Mouse (Mus musculus): ENCODE measurements around the gene Rcor2.

Gene Rcor2

DNA sequence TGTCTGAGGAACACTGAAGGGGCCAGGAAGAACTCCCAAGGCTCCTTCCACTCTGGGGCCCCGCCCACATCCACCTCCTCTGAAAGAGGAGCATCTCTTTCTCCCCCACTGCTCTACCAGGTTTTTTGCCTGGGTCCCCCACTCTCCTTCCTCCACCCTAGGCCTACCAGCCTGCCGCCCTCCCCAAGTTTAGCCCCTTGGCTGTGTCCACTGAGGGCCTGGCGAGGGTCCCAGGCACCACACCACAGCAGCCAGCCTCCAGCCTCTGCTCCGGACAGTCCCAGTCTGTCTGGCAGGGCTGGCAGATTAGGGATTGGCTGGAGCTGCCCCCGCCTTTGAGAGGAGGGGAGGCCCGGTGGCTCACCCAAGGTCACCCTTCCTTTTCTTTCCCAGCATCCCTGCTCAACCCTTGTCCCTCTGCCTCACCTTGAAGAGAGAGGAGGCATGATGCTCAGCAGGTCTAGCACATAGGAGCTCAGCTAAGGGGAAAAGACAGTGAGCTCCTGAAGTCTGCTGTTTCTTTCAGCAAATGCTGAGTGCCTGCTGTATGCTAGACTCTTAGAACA lies 2.3 kb upstream of the Rcor2 start:
- DNase-seq (ENCODE audit: low spot score in 2 of 2), result no peak

DNA sequence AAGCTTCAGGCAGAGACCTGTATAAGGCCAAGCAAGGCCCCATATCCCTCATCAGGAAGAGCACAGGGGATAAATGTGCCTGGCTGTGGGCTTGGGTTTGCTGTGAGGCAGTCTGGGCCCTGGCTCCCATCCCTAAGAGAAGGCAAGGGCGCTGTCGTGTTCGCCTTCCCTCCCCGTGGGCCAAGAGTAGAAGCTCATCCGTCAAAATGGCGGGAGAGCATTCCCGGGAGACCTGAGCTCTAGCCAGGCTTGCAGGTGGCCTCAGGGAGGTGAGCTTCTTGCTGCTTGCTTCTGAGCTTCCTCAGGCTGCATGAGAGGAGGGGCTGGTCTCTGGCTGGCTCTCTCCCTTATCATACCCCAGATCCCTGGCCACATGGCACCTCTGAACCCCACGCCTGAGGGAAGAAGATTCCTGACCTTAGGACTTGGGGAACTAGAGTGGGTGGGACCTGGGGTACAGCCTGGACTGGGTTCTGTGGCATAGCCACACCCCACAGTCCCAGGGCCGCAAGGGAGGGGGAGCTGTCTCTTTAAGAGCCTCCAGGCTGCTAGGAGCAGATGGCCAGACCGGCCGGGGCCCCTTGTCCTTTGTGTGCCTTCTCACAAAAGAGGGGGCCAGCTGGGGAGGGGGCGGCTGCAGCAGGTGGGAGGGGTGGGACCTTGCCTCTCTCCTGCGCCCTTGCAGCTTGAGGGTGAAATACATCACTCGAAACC lies 1.5 kb upstream of the Rcor2 start:
- no peak for DNase-seq (ENCODE audit: low spot score in 2 of 2)

DNA sequence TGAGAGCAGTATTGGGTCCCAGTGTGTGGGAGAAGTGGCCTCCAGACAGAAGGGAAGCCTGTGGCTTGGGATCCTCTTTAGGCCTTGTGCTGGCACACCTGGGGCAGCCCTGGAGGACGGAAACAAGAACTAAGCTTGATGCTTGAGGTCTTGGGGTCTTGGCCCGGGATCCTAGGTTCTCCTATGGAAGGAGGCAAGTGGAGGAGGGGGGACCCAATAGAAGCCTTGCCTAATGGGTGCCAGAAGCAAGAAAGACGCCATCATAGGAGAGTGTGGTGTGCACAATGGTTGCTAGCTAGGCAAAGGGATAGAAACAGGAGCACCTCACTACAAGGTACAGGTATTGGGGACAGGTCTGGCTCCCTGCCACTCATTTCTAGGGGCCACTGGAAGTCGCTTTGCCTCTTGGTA lies 699 bp upstream of the Rcor2 start:
- no peak for DNase-seq (ENCODE audit: low spot score in 2 of 2)

DNA sequence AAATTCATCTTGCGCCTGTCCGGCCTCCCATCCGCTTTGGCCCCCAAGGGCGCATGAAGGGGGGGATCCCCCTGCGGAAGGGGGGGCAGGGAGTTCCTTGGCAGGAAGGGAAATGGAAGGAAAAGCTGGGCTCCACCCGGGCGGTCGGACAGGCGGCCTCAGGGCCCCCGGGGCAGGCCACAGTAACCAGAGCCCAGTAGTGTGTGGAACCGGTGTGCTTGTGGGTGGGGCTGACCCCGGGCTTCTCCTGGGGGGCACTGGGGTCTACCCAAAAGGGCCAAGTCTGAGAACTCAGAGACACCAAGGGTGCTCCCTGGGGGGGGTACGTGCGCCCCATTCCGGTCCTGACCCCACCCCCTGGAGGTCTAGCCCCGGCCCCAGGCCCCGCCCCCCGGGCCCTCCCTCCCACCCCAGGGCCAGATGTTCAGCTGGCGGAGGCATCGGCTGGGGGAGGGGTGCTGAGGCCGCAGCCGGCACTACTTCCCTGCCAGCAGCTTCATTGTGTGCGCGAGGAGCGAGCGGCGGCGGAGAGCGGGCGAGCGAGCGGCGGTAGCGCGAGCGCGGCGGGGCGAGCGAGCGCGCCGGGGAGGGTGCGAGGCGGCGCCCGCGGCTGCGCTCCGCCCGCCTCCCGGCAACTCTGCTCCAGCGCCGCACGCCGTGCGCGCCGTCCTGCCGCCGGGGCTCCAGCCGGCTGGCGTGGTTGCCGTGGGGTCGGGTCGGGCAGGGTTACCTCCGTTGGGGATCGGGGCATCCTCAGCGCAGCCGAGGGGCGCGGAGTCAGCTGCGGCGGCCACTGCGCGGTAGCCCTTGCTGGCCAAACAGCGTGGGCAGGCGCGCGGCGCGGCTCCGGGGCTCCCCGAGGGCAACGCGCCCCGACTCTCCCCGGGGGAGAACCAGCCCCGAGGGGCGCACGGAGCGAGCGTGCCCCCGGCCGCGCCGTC lies 926 bp downstream of the Rcor2 start:
- DNase-seq (ENCODE audit: low spot score in 2 of 2), result peak; percentile 78 to 82

DNA sequence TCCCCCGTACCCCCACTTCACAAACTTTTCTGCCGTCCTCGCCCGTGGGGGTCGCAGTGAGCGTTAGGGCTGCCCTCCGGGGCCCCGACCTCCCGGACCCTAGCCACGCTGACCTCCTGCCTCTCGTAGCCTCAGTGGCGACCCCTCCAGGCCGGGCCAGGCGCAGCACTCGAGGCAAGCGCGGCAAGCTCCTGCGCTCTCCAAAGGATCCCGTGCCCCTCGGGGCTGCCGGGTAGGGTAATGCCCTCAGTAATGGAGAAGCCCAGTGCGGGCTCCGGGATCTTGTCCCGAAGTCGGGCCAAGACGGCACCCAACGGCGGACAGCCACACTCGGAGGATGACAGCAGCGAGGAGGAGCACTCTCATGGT lies 1.6 kb downstream of the Rcor2 start:
- DNase-seq (ENCODE audit: low spot score in 2 of 2), result peak; percentile 57 to 64

DNA sequence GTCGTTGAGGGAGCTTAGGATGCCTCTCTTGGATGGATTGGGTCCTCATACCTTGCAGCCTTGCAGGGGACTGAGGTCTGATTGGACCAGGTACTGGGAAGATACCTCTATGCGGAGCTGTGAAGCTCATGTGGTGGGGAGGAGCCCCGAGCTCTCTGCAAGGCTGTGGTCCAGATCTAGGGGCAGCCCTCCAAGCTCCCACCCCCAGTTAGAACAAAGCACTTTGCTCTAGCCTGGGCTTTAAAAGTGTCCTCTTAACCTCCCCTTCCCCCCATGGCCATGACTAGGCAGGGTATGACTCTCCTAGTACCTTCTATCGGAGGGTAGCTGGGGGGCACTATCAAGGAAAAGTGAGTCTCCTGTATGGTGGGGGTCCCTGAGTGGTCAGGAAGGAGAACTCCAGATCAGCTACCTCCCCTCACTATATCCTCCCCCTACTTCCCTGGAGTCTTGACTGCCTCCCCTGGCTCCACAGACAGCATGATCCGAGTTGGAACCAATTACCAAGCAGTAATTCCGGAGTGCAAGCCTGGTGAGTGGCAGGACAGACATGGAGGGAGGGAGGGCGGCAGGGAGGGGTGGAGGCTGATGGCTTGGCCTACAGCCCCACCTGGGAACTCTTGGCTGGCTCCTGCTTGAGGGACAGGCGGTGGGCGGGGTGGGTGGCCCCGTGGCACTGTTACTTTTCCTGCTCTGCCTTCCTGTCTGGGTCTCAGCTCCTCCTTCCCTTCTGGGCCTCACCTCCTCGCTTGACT lies 2.3 kb downstream of the Rcor2 start:
- DNase-seq (ENCODE audit: low spot score in 2 of 2), result no peak

DNA sequence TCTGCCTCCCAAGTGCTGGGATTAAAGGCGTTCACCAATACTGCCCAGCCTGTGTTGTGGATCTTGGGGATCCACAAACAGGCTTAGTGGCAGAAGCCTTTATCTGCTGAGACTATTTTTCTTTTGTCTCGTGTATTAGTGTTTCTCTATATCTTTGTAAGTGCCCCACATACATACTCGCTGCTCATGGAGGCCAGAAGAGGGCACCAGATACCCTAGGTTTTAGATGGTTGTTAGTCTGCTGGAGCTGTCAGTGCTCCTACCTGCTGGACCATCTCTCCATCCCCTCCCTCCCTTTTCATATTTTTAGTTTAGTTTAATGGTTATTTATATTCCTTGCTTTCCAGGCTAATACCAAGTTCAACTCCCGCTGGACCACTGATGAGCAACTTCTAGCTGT lies 6.4 kb downstream of the Rcor2 start:
- DNase-seq (ENCODE audit: low spot score in 2 of 2), result no peak

GRCm38 (mm10) chr19:7274326-7274990 lies 7.3 kb downstream of the Rcor2 start:
- DNase-seq (ENCODE audit: low spot score in 2 of 2), result no peak

GRCm38 (mm10) chr19:7275131-7275789 lies 8.1 kb downstream of the Rcor2 start:
- DNase-seq (ENCODE audit: low spot score in 2 of 2), result no peak

DNA sequence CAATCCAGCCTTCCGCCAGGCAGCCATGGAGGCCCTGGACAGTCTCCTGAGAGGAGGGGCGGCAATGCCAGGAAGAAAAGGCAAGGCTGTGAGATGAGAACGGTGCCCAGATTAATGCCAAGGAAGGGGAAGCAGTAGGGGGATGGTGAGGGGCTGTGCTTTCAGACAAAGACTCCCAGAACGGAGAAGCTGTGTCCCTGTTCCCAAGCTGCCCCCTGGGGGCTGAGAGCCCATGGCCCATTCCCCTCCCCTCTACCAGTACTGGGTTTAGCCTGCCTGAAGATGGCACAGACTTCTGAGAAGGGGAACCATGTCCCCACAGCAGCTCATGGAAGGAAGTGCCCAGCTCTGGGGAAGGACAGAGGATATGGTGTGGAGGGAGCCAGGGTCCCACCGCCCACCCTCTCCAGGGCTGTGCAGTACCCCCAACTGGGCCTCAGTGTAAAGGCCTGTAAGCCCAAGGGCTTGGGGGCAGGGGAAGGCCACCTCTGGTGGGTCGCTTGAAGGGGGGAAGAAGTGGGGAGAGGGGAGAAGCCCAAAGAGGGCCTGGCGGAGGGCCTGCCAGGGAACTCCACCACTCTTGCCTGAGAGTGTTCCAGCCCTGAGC lies 9.0 kb downstream of the Rcor2 start:
- no peak for DNase-seq (ENCODE audit: low spot score in 2 of 2)

GRCm38 (mm10) chr19:7276796-7277195 lies 9.7 kb downstream of the Rcor2 start:
- no peak for DNase-seq (ENCODE audit: low spot score in 2 of 2)

- DNase-seq (ENCODE audit: low spot score in 2 of 2), result no peak
Measured at GRCm38 (mm10) chr19:7278200-7278906, 11.2 kb downstream of the Rcor2 start.

GRCm38 (mm10) chr19:7279114-7279513 lies 12.0 kb downstream of the Rcor2 start:
- DNase-seq (ENCODE audit: low spot score in 2 of 2), result peak in 1 of 2 experiments; percentile 32

DNA sequence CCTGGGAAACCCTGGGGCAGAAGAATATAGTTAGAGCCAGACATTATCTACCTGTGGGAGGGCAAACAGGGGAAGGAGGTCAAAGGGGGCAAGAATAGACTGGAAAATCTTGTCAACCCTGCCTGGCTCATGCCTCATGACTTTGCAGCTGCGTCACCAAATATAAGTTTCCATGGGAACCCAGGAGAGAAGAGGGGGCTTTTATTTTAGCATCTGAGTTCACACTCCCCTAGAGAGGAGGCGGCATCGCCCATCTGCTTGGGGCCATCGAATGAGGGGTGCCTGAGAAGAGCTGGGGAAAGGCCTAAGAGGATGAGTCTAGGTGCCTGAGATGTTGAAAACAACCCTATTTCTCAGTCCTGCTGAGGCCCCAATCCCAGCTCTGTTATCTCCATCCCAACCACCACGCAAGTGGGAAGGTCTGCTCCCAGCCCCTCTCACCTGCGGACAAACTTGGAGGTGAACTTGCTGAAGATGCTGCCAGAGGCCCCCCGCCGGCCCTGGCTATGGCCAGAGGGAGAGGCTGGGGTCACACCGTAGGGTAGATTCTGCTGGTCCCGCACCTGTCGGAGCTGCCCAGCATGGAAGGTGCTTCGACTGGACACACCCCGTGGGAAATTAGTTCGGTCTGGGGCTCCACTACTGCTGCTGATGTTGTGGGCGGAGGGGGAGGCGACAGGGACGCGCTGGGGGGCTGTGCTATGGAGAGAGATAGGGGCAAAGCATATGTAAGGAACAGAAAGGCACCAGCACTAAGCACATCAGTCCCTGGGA lies 13.6 kb downstream of the Rcor2 start:
- no peak for DNase-seq (ENCODE audit: low spot score in 2 of 2)

DNA sequence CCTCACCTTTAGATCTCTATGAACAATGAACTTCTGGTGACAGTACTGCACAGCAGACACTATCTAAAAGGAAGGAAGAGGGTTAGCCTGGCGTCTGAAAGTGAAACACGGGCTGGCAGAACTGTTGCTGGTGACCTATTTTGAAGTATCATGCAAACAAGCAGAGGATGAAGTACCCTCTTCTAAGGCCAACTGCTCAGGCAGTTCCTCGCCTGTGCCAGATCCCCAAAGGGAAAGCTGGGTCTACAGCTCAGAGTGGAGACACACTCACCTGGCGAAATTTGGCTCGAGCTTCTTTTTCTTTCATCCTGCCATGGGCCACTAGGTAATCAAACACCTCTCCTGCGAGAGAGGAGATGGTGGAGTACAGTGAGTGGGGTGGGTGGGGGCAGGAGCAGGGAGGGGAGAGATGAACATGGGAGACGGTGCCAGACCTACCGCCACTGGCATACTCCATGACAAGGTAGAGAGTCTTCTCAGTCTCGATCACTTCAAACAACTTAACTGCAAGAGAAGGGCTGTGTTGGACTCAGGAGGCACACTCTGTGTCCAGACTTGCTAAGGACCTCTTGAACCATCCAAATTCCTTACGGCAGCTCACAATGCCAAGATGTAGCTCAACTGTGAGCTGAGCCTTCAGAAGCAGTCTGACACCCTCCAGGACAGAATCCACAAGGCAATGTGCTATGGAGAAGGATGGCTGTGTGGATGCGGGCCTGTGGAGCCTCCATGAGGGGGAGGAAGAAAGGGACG lies 19.6 kb downstream of the Rcor2 start:
- DNase-seq (ENCODE audit: low spot score in 2 of 2), result no peak

- DNase-seq (ENCODE audit: low spot score in 2 of 2), result no peak
Measured at GRCm38 (mm10) chr19:7288288-7288687, 21.2 kb downstream of the Rcor2 start.

DNA sequence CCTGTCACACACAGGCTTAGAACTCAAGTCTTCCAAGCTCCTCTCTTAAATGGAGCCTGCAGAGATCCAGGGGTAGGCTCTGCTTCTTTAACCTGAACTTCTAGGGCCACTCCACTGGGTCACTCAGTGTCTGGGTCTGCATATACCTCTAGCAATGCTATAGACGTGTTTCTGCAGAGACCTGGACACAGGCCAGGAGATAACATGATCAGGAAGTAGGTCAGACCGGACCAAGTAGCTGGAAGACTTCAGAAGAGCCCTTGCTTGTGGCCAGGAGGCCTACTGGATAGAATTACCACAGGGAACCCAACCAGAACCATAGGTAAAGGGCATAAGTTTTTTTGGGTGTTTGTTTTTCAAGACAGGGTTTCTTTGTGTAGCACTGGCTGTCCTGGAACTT lies 22.6 kb downstream of the Rcor2 start:
- no peak for DNase-seq (ENCODE audit: low spot score in 2 of 2)

Data from spleen, postnatal 36 days (tissue).